Mouse (Mus musculus): ENCODE results near the gene Noxa1. TPM values are rescaled to one million over a fixed set of nuclear protein-coding genes. Genes with fewer than 3 reads are reported as not detected.

The Noxa1 gene
- polyA plus RNA-seq, 1 experiment from 2014 or later = not detected

GRCm38 (mm10) chr2:25058926-25059325, 36.0 kb downstream of the Noxa1 start:
- no peak overlapping the region for H3K4me3 ChIP-seq (replicated peaks)
- H3K4me2 ChIP-seq = no peak overlapping the region
- no peaks in the 10 kb centered on the region for H3K9me3 ChIP-seq
- peaks cover 19% of the 10 kb centered on the region for H3K4me1 ChIP-seq
- H3K27ac ChIP-seq = no peak overlapping the region
- WGBS = 91% methylated on average over 7 of the region's 7 CpGs
- no peak for ATAC-seq (ENCODE audit: low FRiP score)
- H3K27me3 ChIP-seq = no peaks in the 10 kb centered on the region
- H3K36me3 ChIP-seq (replicated peaks) = peaks cover 61% of the 10 kb centered on the region
- H3K9ac ChIP-seq = 0 out of 2 replicates have a peak overlapping the region, but pooled peaks have one; percentile 8

DNA sequence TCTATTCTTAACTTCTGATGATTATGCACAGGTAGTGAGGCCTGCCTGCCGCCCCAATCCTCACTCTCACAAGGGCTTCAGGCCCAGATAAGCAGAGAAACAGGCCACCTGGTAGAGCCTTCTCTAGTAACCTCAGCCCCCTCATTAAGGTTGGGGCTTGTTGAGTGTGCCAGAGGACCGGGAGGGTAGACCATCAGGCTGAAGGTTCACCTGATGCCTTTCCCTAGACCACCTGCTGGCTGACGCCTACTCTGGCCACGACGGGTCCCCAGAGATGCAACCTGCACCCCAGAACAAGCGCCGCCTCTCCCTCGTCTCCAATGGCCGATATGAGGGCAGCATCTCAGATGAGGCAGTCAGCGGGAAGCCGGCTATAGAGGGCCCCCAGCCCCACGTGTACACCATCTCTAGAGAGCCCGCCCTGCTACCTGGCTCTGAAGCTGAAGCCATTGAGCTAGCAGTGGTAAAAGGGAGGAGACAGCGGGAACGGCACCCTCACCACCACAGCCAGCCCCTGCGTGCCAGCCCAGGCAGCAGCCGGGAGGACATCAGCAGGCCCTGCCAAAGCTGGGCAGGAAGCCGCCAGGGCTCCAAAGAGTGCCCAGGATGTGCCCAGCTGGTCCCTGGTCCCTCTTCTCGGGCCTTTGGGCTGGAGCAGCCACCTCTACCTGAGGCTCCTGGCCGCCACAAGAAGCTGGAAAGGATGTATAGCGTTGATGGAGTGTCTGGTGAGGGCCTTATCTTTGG, 39.4 kb downstream of the Noxa1 start:
- Histone ChIP-seq H3K9me3 (no peaks in the 10 kb centered on the region), H3K4me2 (peak overlapping the region; percentile 91), H3K4me1 (peaks cover 20% of the 10 kb centered on the region), H3K27me3 (no peaks in the 10 kb centered on the region), H3K9ac (peak overlapping the region; percentile 82), H3K36me3 (replicated peaks) (peaks cover 36% of the 10 kb centered on the region), H3K4me3 (replicated peaks) (peak overlapping the region; percentile 85), H3K27ac (no peak overlapping the region)
- ATAC-seq (ENCODE audit: low FRiP score) = no peak
- 90% methylated on average over 21 of the region's 21 CpGs for WGBS

DNA sequence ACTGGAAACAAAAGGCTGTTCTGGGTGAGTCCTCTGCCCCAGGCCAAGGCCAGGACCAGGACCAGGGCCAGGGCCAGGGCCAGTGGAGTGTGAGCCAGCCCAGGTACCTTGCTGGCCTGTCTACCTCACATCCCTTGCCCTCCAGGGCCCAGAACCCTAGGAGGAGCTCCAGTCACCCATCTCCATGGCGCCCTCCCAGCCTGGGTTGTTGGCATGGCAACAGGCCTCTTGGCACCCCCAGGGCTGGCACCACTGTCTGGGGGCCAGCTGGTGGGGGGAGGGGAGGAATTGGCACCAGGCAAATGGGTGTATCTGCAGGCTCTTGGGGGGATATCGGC, 39.9 kb downstream of the Noxa1 start:
- Histone ChIP-seq H3K4me2 (peak overlapping the region; percentile 91), H3K27me3 (no peaks in the 10 kb centered on the region), H3K4me3 (replicated peaks) (peak overlapping the region; percentile 85), H3K9me3 (no peaks in the 10 kb centered on the region), H3K4me1 (peaks cover 20% of the 10 kb centered on the region), H3K36me3 (replicated peaks) (peaks cover 31% of the 10 kb centered on the region), H3K27ac (no peak overlapping the region), H3K9ac (peak overlapping the region; percentile 82)
- 61% methylated on average over 2 of the region's 2 CpGs for WGBS
- peak; percentile 35; the same call in 1 of the 2 replicates for ATAC-seq (ENCODE audit: low FRiP score)

DNA sequence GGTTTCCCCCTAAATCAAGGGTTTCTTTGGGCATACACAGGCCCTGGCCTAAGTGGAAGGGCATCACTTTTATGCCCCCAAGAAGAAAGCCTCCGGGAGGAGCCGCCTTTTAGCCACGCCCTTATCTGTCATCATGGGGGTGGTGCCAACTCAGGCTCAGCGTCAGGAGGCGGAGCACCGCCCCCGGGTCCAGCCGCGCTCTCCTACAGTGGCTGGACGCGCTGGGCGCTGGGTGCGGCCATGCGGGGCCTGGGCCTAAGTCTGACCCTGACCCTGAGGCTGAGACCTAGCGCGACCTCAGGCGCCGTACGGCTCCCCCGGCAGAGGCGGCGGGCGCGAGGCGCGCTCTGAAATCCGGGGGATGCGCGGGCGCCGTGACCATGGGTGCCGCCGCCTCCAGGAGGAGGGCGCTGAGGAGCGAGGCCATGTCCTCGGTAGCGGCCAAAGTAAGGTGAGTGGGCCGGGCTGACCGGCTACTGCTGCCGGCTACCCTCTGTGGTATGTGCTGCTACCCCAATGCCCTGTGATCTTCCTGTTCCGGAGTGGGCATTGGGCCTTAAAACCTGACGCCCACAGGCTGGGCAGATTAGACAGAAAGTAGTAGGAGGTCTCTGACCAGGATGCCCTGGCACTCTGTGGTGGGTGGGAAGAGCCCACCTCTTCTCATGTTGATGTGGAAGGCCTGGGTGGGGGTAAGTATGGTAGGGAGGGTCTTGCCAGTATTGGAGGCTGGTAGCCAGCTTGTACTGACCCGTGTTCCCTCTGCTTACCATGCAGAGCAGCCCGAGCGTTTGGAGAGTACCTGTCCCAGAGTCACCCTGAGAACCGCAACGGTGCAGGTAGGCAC, 40.5 kb downstream of the Noxa1 start, which contains the start of gene Nsmf:
Gene Nsmf, plus strand, starts transcription at position 135 of the 847 bp plus-strand sequence.
- H3K27ac ChIP-seq = peak within 1 kb of the TSS; percentile 50
- peak; percentile 94 for ATAC-seq (ENCODE audit: low FRiP score)
- H3K9me3 ChIP-seq = no peaks in the 10 kb centered on the region
- H3K9ac ChIP-seq = peak within 1 kb of the TSS; percentile 82
- H3K4me2 ChIP-seq = peak within 1 kb of the TSS; percentile 91
- WGBS = 6% methylated on average over 47 of the region's 47 CpGs
- H3K4me3 ChIP-seq (replicated peaks) = peak within 1 kb of the TSS; percentile 85
- H3K36me3 ChIP-seq (replicated peaks) = peaks cover 25% of the 10 kb centered on the region
- no peaks in the 10 kb centered on the region for H3K27me3 ChIP-seq
- H3K4me1 ChIP-seq = peaks cover 20% of the 10 kb centered on the region

GRCm38 (mm10) chr2:25053101-25053500, 41.8 kb downstream of the Noxa1 start:
- Histone ChIP-seq H3K27ac (no peak overlapping the region), H3K36me3 (replicated peaks) (peaks cover 12% of the 10 kb centered on the region), H3K9me3 (no peaks in the 10 kb centered on the region), H3K27me3 (no peaks in the 10 kb centered on the region), H3K4me3 (replicated peaks) (no peak overlapping the region), H3K4me1 (peaks cover 20% of the 10 kb centered on the region), H3K9ac (no peak overlapping the region), H3K4me2 (no peak overlapping the region)
- ATAC-seq (ENCODE audit: low FRiP score) = no peak
- 89% methylated on average over 6 of the region's 6 CpGs for WGBS

DNA sequence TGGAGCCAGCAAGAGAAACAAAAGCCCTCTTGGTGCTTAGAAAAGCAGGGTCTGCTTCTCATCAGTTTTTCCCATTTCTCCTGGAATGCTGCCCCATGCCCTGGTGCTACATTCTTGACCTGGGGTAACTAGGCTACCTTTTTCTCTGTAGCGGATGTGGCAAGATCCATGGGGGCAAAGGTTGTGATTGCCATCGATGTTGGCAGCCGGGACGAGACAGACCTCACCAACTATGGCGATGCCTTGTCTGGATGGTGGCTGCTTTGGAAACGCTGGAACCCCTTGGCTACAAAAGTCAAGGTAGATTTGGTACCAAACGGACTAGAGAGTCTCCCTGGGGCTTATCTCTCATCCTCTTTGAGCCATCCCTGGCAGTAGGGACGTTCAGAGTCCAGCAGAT, 43.5 kb downstream of the Noxa1 start:
- H3K4me3 ChIP-seq (replicated peaks) = no peak overlapping the region
- no peak overlapping the region for H3K4me2 ChIP-seq
- no peak overlapping the region for H3K9ac ChIP-seq
- WGBS = 90% methylated on average over 8 of the region's 8 CpGs
- ATAC-seq (ENCODE audit: low FRiP score) = no peak
- no peaks in the 10 kb centered on the region for H3K27me3 ChIP-seq
- H3K27ac ChIP-seq = no peak overlapping the region
- no peaks in the 10 kb centered on the region for H3K9me3 ChIP-seq
- H3K36me3 ChIP-seq (replicated peaks) = no peaks in the 10 kb centered on the region
- H3K4me1 ChIP-seq = peaks cover 20% of the 10 kb centered on the region

DNA sequence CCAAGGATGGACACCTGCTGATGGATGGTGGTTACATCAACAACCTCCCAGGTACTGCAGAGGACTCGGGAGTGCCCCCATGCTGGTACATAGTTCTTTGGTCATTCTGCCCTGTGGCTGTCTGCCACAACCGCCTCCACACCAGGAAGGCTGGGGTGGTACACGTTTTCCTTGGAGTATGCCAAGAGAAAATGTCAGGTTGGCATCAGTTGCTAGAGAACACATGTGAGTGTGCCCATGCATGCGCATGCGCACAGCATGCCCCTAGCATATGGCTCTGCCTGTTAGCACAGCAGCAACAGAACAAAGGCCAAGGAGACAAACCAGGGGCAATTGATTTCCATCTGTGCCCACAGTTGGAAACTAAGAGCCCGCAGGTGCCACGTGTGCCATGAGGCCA, 44.0 kb downstream of the Noxa1 start:
- Histone ChIP-seq H3K9me3 (no peaks in the 10 kb centered on the region), H3K9ac (no peak overlapping the region), H3K36me3 (replicated peaks) (no peaks in the 10 kb centered on the region), H3K27ac (no peak overlapping the region), H3K27me3 (no peaks in the 10 kb centered on the region), H3K4me2 (no peak overlapping the region), H3K4me1 (peaks cover 19% of the 10 kb centered on the region), H3K4me3 (replicated peaks) (no peak overlapping the region)
- ATAC-seq (ENCODE audit: low FRiP score) = no peak
- 93% methylated on average over 7 of the region's 7 CpGs for WGBS

DNA sequence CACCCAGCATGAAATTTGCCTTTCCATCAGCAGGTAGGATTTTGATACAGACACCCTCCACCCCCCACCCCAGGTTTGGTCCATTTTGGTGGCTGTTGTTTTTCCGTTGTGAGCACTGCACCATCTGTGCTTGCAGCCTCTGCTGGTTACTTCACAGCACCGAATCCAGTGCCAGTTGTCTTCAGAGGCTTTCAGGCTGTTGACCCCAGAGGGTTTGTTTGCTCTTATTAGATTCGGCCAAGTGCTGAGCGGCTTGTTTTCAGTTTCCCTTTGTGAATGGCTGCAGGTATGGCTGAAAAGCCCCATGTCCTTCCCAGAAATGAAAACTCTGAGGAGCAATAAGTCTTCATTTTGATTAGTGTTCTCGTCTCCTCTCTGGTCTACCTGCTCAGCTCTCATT, 54.9 kb downstream of the Noxa1 start:
- no peaks in the 10 kb centered on the region for H3K9me3 ChIP-seq
- H3K4me3 ChIP-seq (replicated peaks) = no peak overlapping the region
- 83% methylated on average over 5 of the region's 5 CpGs for WGBS
- H3K4me2 ChIP-seq = no peak overlapping the region
- no peaks in the 10 kb centered on the region for H3K27me3 ChIP-seq
- no peak overlapping the region for H3K27ac ChIP-seq
- no peaks in the 10 kb centered on the region for H3K36me3 ChIP-seq (replicated peaks)
- H3K4me1 ChIP-seq = no peaks in the 10 kb centered on the region
- no peak for ATAC-seq (ENCODE audit: low FRiP score)
- H3K9ac ChIP-seq = no peak overlapping the region

Small RNAs within 50 kb of the gene (microRNA-seq; reads per million reads assigned to microRNA genes)
- gene Gm24328 (not detected), gene Mir7664 (not detected)

Other genes starting within 250 kb of the Noxa1 start
- gene Ehmt1, start 175.5 kb downstream of the Noxa1 start, polyA plus RNA-seq (2016; fragmentation: Nextera tagmentation; extraction: Ambion mirVana) = 147 and 148 TPM in 2 replicates
- gene Arrdc1, start 159.9 kb downstream of the Noxa1 start, polyA plus RNA-seq (2016; fragmentation: Nextera tagmentation; extraction: Ambion mirVana) = 15.2 and 17.4 TPM in 2 replicates
- 21.8 and 21.9 TPM in 2 replicates for gene Zmynd19, start 145.4 kb downstream of the Noxa1 start, polyA plus RNA-seq (2016; fragmentation: Nextera tagmentation; extraction: Ambion mirVana)
- 31.2 and 34.1 TPM in 2 replicates for gene Dph7, start 132.7 kb downstream of the Noxa1 start, polyA plus RNA-seq (2016; fragmentation: Nextera tagmentation; extraction: Ambion mirVana)
- gene Mrpl41, start 120.1 kb downstream of the Noxa1 start, polyA plus RNA-seq (2016; fragmentation: Nextera tagmentation; extraction: Ambion mirVana) = 132 and 143 TPM in 2 replicates
- gene Pnpla7, start 119.1 kb downstream of the Noxa1 start, polyA plus RNA-seq (2016; fragmentation: Nextera tagmentation; extraction: Ambion mirVana) = 3.3 and 4.4 TPM in 2 replicates
- 103 and 112 TPM in 2 replicates for gene Nsmf, start 40.8 kb downstream of the Noxa1 start, polyA plus RNA-seq (2016; fragmentation: Nextera tagmentation; extraction: Ambion mirVana)
- gene Entpd8, start 14.8 kb downstream of the Noxa1 start, polyA plus RNA-seq (2016; fragmentation: Nextera tagmentation; extraction: Ambion mirVana) = not detected in 2 replicates
- 76.8 and 81.0 TPM in 2 replicates for gene Nrarp, start 85.6 kb upstream of the Noxa1 start, polyA plus RNA-seq (2016; fragmentation: Nextera tagmentation; extraction: Ambion mirVana)
- 0.62 and 1.0 TPM in 2 replicates for gene Tor4a, start 101.7 kb upstream of the Noxa1 start, polyA plus RNA-seq (2016; fragmentation: Nextera tagmentation; extraction: Ambion mirVana)
- 106 and 111 TPM in 2 replicates for gene Nelfb, start 116.3 kb upstream of the Noxa1 start, polyA plus RNA-seq (2016; fragmentation: Nextera tagmentation; extraction: Ambion mirVana)
- not detected in 2 replicates for gene Stpg3, start 119.5 kb upstream of the Noxa1 start, polyA plus RNA-seq (2016; fragmentation: Nextera tagmentation; extraction: Ambion mirVana)
- 0.46 and 0.87 TPM in 2 replicates for gene Fam166a, start 123.6 kb upstream of the Noxa1 start, polyA plus RNA-seq (2016; fragmentation: Nextera tagmentation; extraction: Ambion mirVana)
- 496 and 501 TPM in 2 replicates for gene Tubb4b, start 129.6 kb upstream of the Noxa1 start, polyA plus RNA-seq (2016; fragmentation: Nextera tagmentation; extraction: Ambion mirVana)
- gene Slc34a3, start 139.2 kb upstream of the Noxa1 start, polyA plus RNA-seq (2016; fragmentation: Nextera tagmentation; extraction: Ambion mirVana) = not detected in 2 replicates
- gene Rnf224, start 141.6 kb upstream of the Noxa1 start, polyA plus RNA-seq (2016; fragmentation: Nextera tagmentation; extraction: Ambion mirVana) = not detected in 2 replicates
- gene Rnf208, start 147.1 kb upstream of the Noxa1 start, polyA plus RNA-seq (2016; fragmentation: Nextera tagmentation; extraction: Ambion mirVana) = 30.2 and 37.9 TPM in 2 replicates
- gene Cysrt1, start 147.3 kb upstream of the Noxa1 start, polyA plus RNA-seq (2016; fragmentation: Nextera tagmentation; extraction: Ambion mirVana) = not detected in 2 replicates
- gene AL732309.1, start 151.7 kb upstream of the Noxa1 start, polyA plus RNA-seq (2016; fragmentation: Nextera tagmentation; extraction: Ambion mirVana) = 4.2 and 6.0 TPM in 2 replicates
- 17.6 and 18.1 TPM in 2 replicates for gene Tmem203, start 160.3 kb upstream of the Noxa1 start, polyA plus RNA-seq (2016; fragmentation: Nextera tagmentation; extraction: Ambion mirVana)
- gene Tprn, start 167.5 kb upstream of the Noxa1 start, polyA plus RNA-seq (2016; fragmentation: Nextera tagmentation; extraction: Ambion mirVana) = 9.3 and 10.0 TPM in 2 replicates
- 207 and 224 TPM in 2 replicates for gene Ssna1, start 177.3 kb upstream of the Noxa1 start, polyA plus RNA-seq (2016; fragmentation: Nextera tagmentation; extraction: Ambion mirVana)
- 134 and 141 TPM in 2 replicates for gene Anapc2, start 177.3 kb upstream of the Noxa1 start, polyA plus RNA-seq (2016; fragmentation: Nextera tagmentation; extraction: Ambion mirVana)
- gene Tmem210, start 193.0 kb upstream of the Noxa1 start, polyA plus RNA-seq (2016; fragmentation: Nextera tagmentation; extraction: Ambion mirVana) = not detected in 2 replicates
- not detected in 2 replicates for gene Lrrc26, start 194.8 kb upstream of the Noxa1 start, polyA plus RNA-seq (2016; fragmentation: Nextera tagmentation; extraction: Ambion mirVana)
- gene Grin1, start 224.0 kb upstream of the Noxa1 start, polyA plus RNA-seq (2016; fragmentation: Nextera tagmentation; extraction: Ambion mirVana) = 2.2 and 5.6 TPM in 2 replicates
- 74.8 and 80.8 TPM in 2 replicates for gene Man1b1, start 237.2 kb upstream of the Noxa1 start, polyA plus RNA-seq (2016; fragmentation: Nextera tagmentation; extraction: Ambion mirVana)